Mouse (Mus musculus) limb, embryonic 15.5 days (tissue): Measurements from ENCODE around the gene Prkd1. TPM values are rescaled to one million over a fixed set of nuclear protein-coding genes. Genes with fewer than 3 reads are reported as not detected.
"Not testable (repeated sequence)": the region's sequence is repeated elsewhere in the genome, so short reads cannot be mapped to it uniquely, and the experiment has no call there.

Experiments used
- ATAC-seq: fragments of 200-750 bp; cut with Nextera tagmentation; 2 replicates; pipeline ENCODE4 v1.8.0; 2017; ENCODE audit warnings: low read depth, moderate TSS enrichment; ENCODE audit not compliant: insufficient number of reproducible peaks, low FRiP score, low TSS enrichment
- H3K27ac ChIP-seq: fragments of 300-500 bp; sonication (generic); 2 replicates; pipeline ENCODE4 v1.5.1; 2015; ENCODE audit warnings: moderate library complexity, mild to moderate bottlenecking, inconsistent platforms
- H3K27me3 ChIP-seq: fragments of 300-500 bp; sonication (generic); 2 replicates; pipeline ENCODE4 v1.6.1; 2015; ENCODE audit warnings: inconsistent platforms
- H3K36me3 ChIP-seq: fragments of 300-500 bp; sonication (generic); 2 replicates; pipeline ENCODE4 v1.6.1; 2015; ENCODE audit warnings: inconsistent platforms
- H3K4me1 ChIP-seq: fragments of 300-500 bp; sonication (generic); 2 replicates; pipeline ENCODE4 v1.6.1; 2015; ENCODE audit warnings: inconsistent platforms
- H3K4me2 ChIP-seq: fragments of 300-500 bp; sonication (generic); 2 replicates; pipeline ENCODE4 v1.6.1; 2015; ENCODE audit warnings: mild to moderate bottlenecking, inconsistent platforms
- H3K4me3 ChIP-seq: fragments of 300-500 bp; sonication (generic); 2 replicates; pipeline ENCODE4 v1.5.1; 2015; ENCODE audit warnings: mild to moderate bottlenecking, inconsistent platforms
- H3K9ac ChIP-seq: fragments of 300-500 bp; sonication (generic); 2 replicates; pipeline ENCODE4 v1.6.1; 2015; ENCODE audit warnings: inconsistent platforms
- H3K9me3 ChIP-seq: fragments of 300-500 bp; sonication (generic); 2 replicates; pipeline ENCODE4 v1.6.1; 2016; ENCODE audit warnings: inconsistent platforms
- WGBS: fragments of 180-500 bp; shearing (Covaris S2); methylation state at CpG from one replicate; pipeline ENCODE4 v1.1.7; 2015; 5-methylcytosine and 5-hydroxymethylcytosine counted together
- polyA plus RNA-seq: library from polyadenylated mRNA; unstranded; fragments of >200 nt; fragmentation: Nextera tagmentation; extraction: Ambion mirVana; gene quantifications from 2 replicates; pipeline ENCODE4 v1.2.1, GENCODE M21; 2015

Gene Prkd1
- 4.3 and 5.2 TPM in 2 replicates for polyA plus RNA-seq

- peak within 1 kb of the TSS; percentile 78 for H3K4me2 ChIP-seq
- peak; percentile 88 for ATAC-seq
- H3K27ac ChIP-seq, result peak within 1 kb of the TSS; percentile 83
- no peaks in the 10 kb centered on the region for H3K36me3 ChIP-seq
- H3K4me1 ChIP-seq, result peaks cover 11% of the 10 kb centered on the region
- H3K4me3 ChIP-seq, result peak within 1 kb of the TSS; percentile 78
- H3K9ac ChIP-seq, result peak within 1 kb of the TSS; percentile 67
- H3K27me3 ChIP-seq, result 0 out of 2 replicates have a peak, but pooled peaks cover 6% of the 10 kb centered on the region
- under 1% methylated on average over 90 of the region's 114 CpGs for WGBS
- no peaks in the 10 kb centered on the region for H3K9me3 ChIP-seq
Measured at GRCm38 (mm10) chr12:50648671-50649541, at the start of gene Prkd1. Gene Prkd1 (minus strand): TSS chr12:50649098.

DNA sequence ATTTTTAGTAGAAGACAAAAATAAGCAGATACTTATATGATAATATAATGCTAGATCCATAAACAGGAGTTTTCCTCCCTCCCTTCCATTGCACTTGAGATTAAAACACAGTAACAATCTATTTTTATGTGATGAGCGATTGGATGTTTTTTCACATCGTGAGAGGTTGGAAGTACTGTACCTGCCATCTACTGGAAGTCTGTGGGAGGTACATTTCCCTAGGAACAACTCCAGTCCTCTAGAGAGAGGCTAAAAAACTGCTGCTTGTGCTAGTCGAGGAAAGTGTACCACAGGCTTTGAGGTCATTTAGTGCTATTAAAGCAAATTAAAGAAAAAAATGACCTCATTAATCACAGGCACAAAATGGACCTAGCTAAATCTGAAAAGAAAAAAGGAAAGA, 48.6 kb upstream of the Prkd1 start:
- H3K4me2 ChIP-seq, result no peak overlapping the region
- no peaks in the 10 kb centered on the region for H3K4me1 ChIP-seq
- WGBS, result 11% methylated on average over 3 of the region's 3 CpGs
- H3K9me3 ChIP-seq, result no peaks in the 10 kb centered on the region
- H3K27me3 ChIP-seq, result no peaks in the 10 kb centered on the region
- H3K4me3 ChIP-seq, result no peak overlapping the region
- H3K36me3 ChIP-seq, result no peaks in the 10 kb centered on the region
- no peak overlapping the region for H3K27ac ChIP-seq
- H3K9ac ChIP-seq, result no peak overlapping the region
- no peak for ATAC-seq

DNA sequence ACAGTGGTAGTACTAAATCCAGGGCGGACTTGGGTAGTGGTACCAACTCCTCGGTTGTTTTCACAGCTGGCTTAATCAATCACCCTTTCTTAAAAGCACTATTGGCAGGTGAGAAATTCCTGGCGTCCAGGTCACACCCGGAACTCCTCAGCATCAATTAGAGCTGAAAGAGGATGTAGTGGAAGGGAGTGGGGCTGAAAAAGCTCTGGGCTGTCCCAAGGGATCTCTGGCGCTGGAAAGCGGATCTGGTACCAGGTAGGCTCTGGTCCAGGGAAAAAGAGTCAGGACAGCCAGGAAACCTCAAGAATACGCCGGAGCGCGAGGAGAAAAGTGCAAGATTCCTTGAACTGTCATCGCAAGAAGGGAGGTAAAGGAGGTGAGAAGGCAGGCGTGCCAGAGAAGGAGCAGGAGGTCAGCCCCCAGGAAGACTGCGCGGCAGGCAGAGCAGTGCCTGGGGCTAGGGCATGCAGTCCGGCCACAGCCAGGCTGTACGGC, 675 bp downstream of the Prkd1 start:
- peak; percentile 55 for ATAC-seq
- 0 out of 2 replicates have a peak, but pooled peaks cover 6% of the 10 kb centered on the region for H3K27me3 ChIP-seq
- no peaks in the 10 kb centered on the region for H3K36me3 ChIP-seq

GRCm38 (mm10) chr12:50646857-50647256, 2.0 kb downstream of the Prkd1 start:
- Histone ChIP-seq H3K4me3 (no peak overlapping the region), H3K27me3 (0 out of 2 replicates have a peak, but pooled peaks cover 6% of the 10 kb centered on the region), H3K4me2 (no peak overlapping the region), H3K9me3 (no peaks in the 10 kb centered on the region), H3K27ac (no peak overlapping the region), H3K36me3 (no peaks in the 10 kb centered on the region), H3K4me1 (peaks cover 11% of the 10 kb centered on the region), H3K9ac (no peak overlapping the region)
- ATAC-seq, result no peak
- 87% methylated on average over 4 of the region's 4 CpGs for WGBS

More for the DNA sequence above, 675 bp downstream of the Prkd1 start:
- Histone ChIP-seq H3K4me2 (peak overlapping the region; percentile 78), H3K4me3 (peak overlapping the region; percentile 78), H3K27ac (peak overlapping the region; percentile 83), H3K4me1 (peaks cover 11% of the 10 kb centered on the region), H3K9ac (peak overlapping the region; percentile 67), H3K9me3 (no peaks in the 10 kb centered on the region)
- WGBS, result 1% methylated on average over 16 of the region's 16 CpGs

DNA sequence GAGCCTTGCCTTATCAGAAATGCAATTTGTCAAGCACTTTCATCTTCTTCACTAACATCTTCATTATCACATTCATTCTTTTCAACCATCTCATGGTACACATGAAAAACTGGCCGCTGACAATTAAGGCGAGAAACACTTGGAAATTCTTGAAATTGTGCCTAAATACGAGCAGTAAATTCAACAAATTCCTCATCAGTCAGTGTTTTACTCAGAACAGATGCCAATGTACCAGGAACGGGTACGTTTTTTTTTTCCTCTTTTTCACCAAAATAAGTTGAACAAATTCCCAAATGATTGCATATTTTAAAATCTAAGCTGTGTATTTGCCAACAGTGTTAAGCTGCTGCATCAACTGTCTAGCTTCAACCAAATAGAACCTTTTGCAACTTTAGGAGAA, 6.2 kb downstream of the Prkd1 start:
- WGBS, result 56% methylated on average over 5 of the region's 5 CpGs
- Histone ChIP-seq H3K4me3 (no peak overlapping the region), H3K9ac (no peak overlapping the region), H3K36me3 (no peaks in the 10 kb centered on the region), H3K4me2 (no peak overlapping the region), H3K27me3 (no peaks in the 10 kb centered on the region), H3K9me3 (no peaks in the 10 kb centered on the region), H3K27ac (no peak overlapping the region), H3K4me1 (peaks cover 3% of the 10 kb centered on the region; the same call in 1 of the 2 replicates)
- no peak for ATAC-seq

DNA sequence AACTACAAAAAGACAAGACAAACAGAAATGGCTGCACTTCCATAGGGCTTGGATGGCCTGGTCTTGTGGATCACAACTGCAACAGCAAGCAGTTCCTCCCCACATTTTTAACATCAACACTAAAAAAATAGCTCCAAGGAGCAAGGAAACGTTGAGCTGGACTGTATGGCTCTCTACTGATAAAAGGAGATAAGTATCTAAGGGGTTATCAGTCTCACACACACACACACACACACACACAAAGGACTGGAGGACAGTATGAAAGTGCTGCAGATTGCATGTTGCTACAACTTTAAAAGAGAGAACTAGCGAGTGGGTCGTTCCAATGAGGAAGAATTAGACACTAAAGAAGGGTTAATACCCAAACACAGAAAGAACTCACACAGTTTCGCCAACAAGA, 8.7 kb downstream of the Prkd1 start:
- H3K4me2 ChIP-seq, result no peak overlapping the region
- no peaks in the 10 kb centered on the region for H3K4me1 ChIP-seq
- H3K9me3 ChIP-seq, result no peaks in the 10 kb centered on the region
- no peak overlapping the region for H3K9ac ChIP-seq
- H3K27ac ChIP-seq, result no peak overlapping the region
- WGBS, result 80% methylated on average over 4 of the region's 4 CpGs
- no peaks in the 10 kb centered on the region for H3K36me3 ChIP-seq
- no peaks in the 10 kb centered on the region for H3K27me3 ChIP-seq
- no peak for ATAC-seq
- no peak overlapping the region for H3K4me3 ChIP-seq

DNA sequence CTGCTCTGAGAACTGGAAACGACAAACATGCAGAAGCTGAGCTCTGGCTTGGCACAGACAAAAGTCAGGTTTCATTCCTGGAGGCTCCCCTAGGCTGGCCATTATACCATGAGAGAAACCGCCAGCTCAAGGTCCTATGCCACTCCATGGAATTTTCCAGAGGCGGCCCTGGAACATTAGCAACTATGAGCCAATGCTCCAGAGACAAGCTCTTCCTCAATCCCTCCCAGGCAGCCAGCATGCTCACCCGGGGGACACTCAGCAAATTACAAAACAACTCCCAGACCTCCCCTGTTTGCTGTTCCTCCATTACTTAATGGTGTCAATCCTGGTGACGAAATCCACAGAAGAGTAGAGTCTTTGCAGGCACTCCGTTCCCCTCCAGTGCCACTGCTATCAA, 14.5 kb downstream of the Prkd1 start:
- H3K27me3 ChIP-seq, result no peaks in the 10 kb centered on the region
- no peaks in the 10 kb centered on the region for H3K9me3 ChIP-seq
- no peaks in the 10 kb centered on the region for H3K4me1 ChIP-seq
- no peak overlapping the region for H3K27ac ChIP-seq
- no peak overlapping the region for H3K9ac ChIP-seq
- 60% methylated on average over 6 of the region's 6 CpGs for WGBS
- H3K4me2 ChIP-seq, result no peak overlapping the region
- no peaks in the 10 kb centered on the region for H3K36me3 ChIP-seq
- no peak for ATAC-seq
- no peak overlapping the region for H3K4me3 ChIP-seq

GRCm38 (mm10) chr12:50626100-50626499, 22.8 kb downstream of the Prkd1 start:
- not testable (repeated sequence) for H3K9me3 ChIP-seq, H3K27me3 ChIP-seq, H3K36me3 ChIP-seq, H3K4me2 ChIP-seq, H3K4me1 ChIP-seq, H3K9ac ChIP-seq, H3K4me3 ChIP-seq, H3K27ac ChIP-seq, ATAC-seq
- WGBS, result 60% methylated on average over 2 of the region's 2 CpGs

DNA sequence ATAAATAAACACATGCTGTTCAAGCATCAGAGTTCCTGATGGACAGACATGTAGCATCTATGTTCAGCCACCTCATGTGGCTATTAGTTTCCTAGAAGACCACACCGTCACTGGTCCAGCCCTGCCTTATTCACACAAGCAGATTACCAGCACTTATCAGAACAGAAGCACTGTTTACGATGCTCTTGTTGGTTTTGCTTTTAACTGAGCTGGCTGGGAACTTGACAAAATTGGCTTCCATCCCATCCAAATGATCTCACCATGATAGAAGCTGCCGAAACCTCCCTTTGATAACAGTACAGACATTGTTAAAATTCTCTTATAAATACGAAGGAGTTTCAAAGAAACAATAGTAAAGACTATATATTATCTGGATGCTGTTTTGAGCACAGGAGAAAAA, 24.7 kb downstream of the Prkd1 start:
- no peaks in the 10 kb centered on the region for H3K27me3 ChIP-seq
- 54% methylated on average over 4 of the region's 4 CpGs for WGBS
- no peaks in the 10 kb centered on the region for H3K4me1 ChIP-seq
- H3K9me3 ChIP-seq, result no peaks in the 10 kb centered on the region
- H3K27ac ChIP-seq, result no peak overlapping the region
- H3K9ac ChIP-seq, result no peak overlapping the region
- no peak overlapping the region for H3K4me2 ChIP-seq
- no peak for ATAC-seq
- no peaks in the 10 kb centered on the region for H3K36me3 ChIP-seq
- H3K4me3 ChIP-seq, result no peak overlapping the region

GRCm38 (mm10) chr12:50615852-50616251, 33.0 kb downstream of the Prkd1 start:
- Histone ChIP-seq H3K4me3 (no peak overlapping the region), H3K36me3 (no peaks in the 10 kb centered on the region), H3K9ac (no peak overlapping the region), H3K27ac (no peak overlapping the region), H3K9me3 (no peaks in the 10 kb centered on the region), H3K4me1 (no peaks in the 10 kb centered on the region), H3K4me2 (no peak overlapping the region), H3K27me3 (no peaks in the 10 kb centered on the region)
- no peak for ATAC-seq
- 88% methylated on average over 1 of the region's 1 CpGs for WGBS

- ATAC-seq, result no peak
- no peak overlapping the region for H3K4me3 ChIP-seq
- H3K9me3 ChIP-seq, result no peaks in the 10 kb centered on the region
- H3K4me1 ChIP-seq, result no peaks in the 10 kb centered on the region
- no peaks in the 10 kb centered on the region for H3K27me3 ChIP-seq
- H3K9ac ChIP-seq, result no peak overlapping the region
- no peak overlapping the region for H3K27ac ChIP-seq
- WGBS, result 75% methylated on average over 6 of the region's 6 CpGs
- H3K36me3 ChIP-seq, result no peaks in the 10 kb centered on the region
- no peak overlapping the region for H3K4me2 ChIP-seq
Measured at GRCm38 (mm10) chr12:50614341-50614740, 34.6 kb downstream of the Prkd1 start.

GRCm38 (mm10) chr12:50606703-50607500, 42.0 kb downstream of the Prkd1 start:
- WGBS, result 74% methylated on average over 4 of the region's 4 CpGs
- no peak; the same call in 1 of the 2 replicates for ATAC-seq
- no peaks in the 10 kb centered on the region for H3K9me3 ChIP-seq

More at GRCm38 (mm10) chr12:50606703-50607500, 42.0 kb downstream of the Prkd1 start:
- H3K4me1 ChIP-seq, result no peaks in the 10 kb centered on the region
- no peaks in the 10 kb centered on the region for H3K27me3 ChIP-seq
- no peaks in the 10 kb centered on the region for H3K36me3 ChIP-seq
- no peak overlapping the region for H3K9ac ChIP-seq
- H3K4me3 ChIP-seq, result no peak overlapping the region
- no peak overlapping the region for H3K4me2 ChIP-seq
- H3K27ac ChIP-seq, result no peak overlapping the region
